Mouse (Mus musculus): ENCODE measurements around the gene Lamtor3. TPM values are rescaled to one million over a fixed set of nuclear protein-coding genes. Genes with fewer than 3 reads are reported as not detected.
"Not testable (repeated sequence)": the region's sequence is repeated elsewhere in the genome, so short reads cannot be mapped to it uniquely, and the experiment has no call there.

Gene Lamtor3
- polyA plus RNA-seq, 1 experiment from 2014 or later: 118 TPM

GRCm38 (mm10) chr3:137938608-137939007, 20.3 kb downstream of the Lamtor3 start:
- peak; percentile 63; the same call in 1 of the 2 replicates for ATAC-seq (ENCODE audit: insufficient read depth, low FRiP score)
- Histone ChIP-seq H3K9me3 (replicated peaks; ENCODE audit: control insufficient read depth, low read length) (no peaks in the 10 kb centered on the region), H3K27ac (ENCODE audit: low read length) (no peak overlapping the region), H3K4me1 (ENCODE audit: control insufficient read depth, insufficient read depth, low read length) (peaks cover 9% of the 10 kb centered on the region), H3K36me3 (ENCODE audit: control insufficient read depth, insufficient read depth, low read length) (no peaks in the 10 kb centered on the region), H3K4me2 (ENCODE audit: low read depth, low read length) (peak overlapping the region; percentile 40; the same call in 1 of the 2 replicates), H3K27me3 (ENCODE audit: control insufficient read depth, insufficient read depth, low read length) (no peaks in the 10 kb centered on the region), H3K4me3 (replicated peaks; ENCODE audit: low read length) (0 out of 2 replicates have a peak overlapping the region, but pooled peaks have one; percentile 6), H3K9ac (ENCODE audit: low read length) (no peak overlapping the region)
- 51% methylated on average over 6 of the region's 6 CpGs for WGBS

GRCm38 (mm10) chr3:137940757-137941156, 22.5 kb downstream of the Lamtor3 start:
- ATAC-seq (ENCODE audit: insufficient read depth, low FRiP score): peak; percentile 89
- 59% methylated on average over 4 of the region's 4 CpGs for WGBS
- H3K9me3 ChIP-seq (replicated peaks; ENCODE audit: control insufficient read depth, low read length): no peaks in the 10 kb centered on the region
- H3K4me1 ChIP-seq (ENCODE audit: control insufficient read depth, insufficient read depth, low read length): peaks cover 9% of the 10 kb centered on the region
- no peak overlapping the region for H3K9ac ChIP-seq (ENCODE audit: low read length)
- peak overlapping the region; percentile 70 for H3K27ac ChIP-seq (ENCODE audit: low read length)
- no peaks in the 10 kb centered on the region for H3K27me3 ChIP-seq (ENCODE audit: control insufficient read depth, insufficient read depth, low read length)
- H3K4me3 ChIP-seq (replicated peaks; ENCODE audit: low read length): no peak overlapping the region
- no peaks in the 10 kb centered on the region for H3K36me3 ChIP-seq (ENCODE audit: control insufficient read depth, insufficient read depth, low read length)
- no peak overlapping the region for H3K4me2 ChIP-seq (ENCODE audit: low read depth, low read length)

GRCm38 (mm10) chr3:137941555-137941954, 23.2 kb downstream of the Lamtor3 start:
- no peak overlapping the region for H3K27ac ChIP-seq (ENCODE audit: low read length)
- no peak for ATAC-seq (ENCODE audit: insufficient read depth, low FRiP score)

GRCm38 (mm10) chr3:137942098-137942622, 23.9 kb downstream of the Lamtor3 start:
- H3K4me1 ChIP-seq (ENCODE audit: control insufficient read depth, insufficient read depth, low read length): peaks cover 4% of the 10 kb centered on the region; the same call in 1 of the 2 replicates
- H3K9ac ChIP-seq (ENCODE audit: low read length): no peak overlapping the region
- H3K4me3 ChIP-seq (replicated peaks; ENCODE audit: low read length): no peak overlapping the region
- H3K36me3 ChIP-seq (ENCODE audit: control insufficient read depth, insufficient read depth, low read length): no peaks in the 10 kb centered on the region
- ATAC-seq (ENCODE audit: insufficient read depth, low FRiP score): no peak
- H3K27ac ChIP-seq (ENCODE audit: low read length): no peak overlapping the region
- no peaks in the 10 kb centered on the region for H3K9me3 ChIP-seq (replicated peaks; ENCODE audit: control insufficient read depth, low read length)
- H3K4me2 ChIP-seq (ENCODE audit: low read depth, low read length): no peak overlapping the region
- 85% methylated on average over 12 of the region's 12 CpGs for WGBS
- no peaks in the 10 kb centered on the region for H3K27me3 ChIP-seq (ENCODE audit: control insufficient read depth, insufficient read depth, low read length)

More at GRCm38 (mm10) chr3:137941555-137941954, 23.2 kb downstream of the Lamtor3 start:
- H3K9ac ChIP-seq (ENCODE audit: low read length): no peak overlapping the region
- no peaks in the 10 kb centered on the region for H3K9me3 ChIP-seq (replicated peaks; ENCODE audit: control insufficient read depth, low read length)
- H3K4me1 ChIP-seq (ENCODE audit: control insufficient read depth, insufficient read depth, low read length): peaks cover 6% of the 10 kb centered on the region; the same call in 1 of the 2 replicates
- no peaks in the 10 kb centered on the region for H3K36me3 ChIP-seq (ENCODE audit: control insufficient read depth, insufficient read depth, low read length)
- H3K27me3 ChIP-seq (ENCODE audit: control insufficient read depth, insufficient read depth, low read length): no peaks in the 10 kb centered on the region
- no peak overlapping the region for H3K4me2 ChIP-seq (ENCODE audit: low read depth, low read length)
- no peak overlapping the region for H3K4me3 ChIP-seq (replicated peaks; ENCODE audit: low read length)

- Histone ChIP-seq H3K4me2 (ENCODE audit: low read depth, low read length) (no peak overlapping the region), H3K4me1 (ENCODE audit: control insufficient read depth, insufficient read depth, low read length) (peaks cover 4% of the 10 kb centered on the region; the same call in 1 of the 2 replicates), H3K27ac (ENCODE audit: low read length) (no peak overlapping the region), H3K9ac (ENCODE audit: low read length) (no peak overlapping the region), H3K4me3 (replicated peaks; ENCODE audit: low read length) (no peak overlapping the region), H3K27me3 (ENCODE audit: control insufficient read depth, insufficient read depth, low read length) (no peaks in the 10 kb centered on the region), H3K36me3 (ENCODE audit: control insufficient read depth, insufficient read depth, low read length) (no peaks in the 10 kb centered on the region), H3K9me3 (replicated peaks; ENCODE audit: control insufficient read depth, low read length) (no peaks in the 10 kb centered on the region)
- 69% methylated on average over 6 of the region's 6 CpGs for WGBS
- ATAC-seq (ENCODE audit: insufficient read depth, low FRiP score): peak; percentile 43
Measured at GRCm38 (mm10) chr3:137943737-137944154, 25.4 kb downstream of the Lamtor3 start.

GRCm38 (mm10) chr3:137946827-137947226, 28.5 kb downstream of the Lamtor3 start:
- peaks cover 2% of the 10 kb centered on the region for H3K4me1 ChIP-seq (ENCODE audit: control insufficient read depth, insufficient read depth, low read length)
- H3K36me3 ChIP-seq (ENCODE audit: control insufficient read depth, insufficient read depth, low read length): no peaks in the 10 kb centered on the region
- H3K4me3 ChIP-seq (replicated peaks; ENCODE audit: low read length): no peak overlapping the region
- no peaks in the 10 kb centered on the region for H3K9me3 ChIP-seq (replicated peaks; ENCODE audit: control insufficient read depth, low read length)
- WGBS: 81% methylated on average over 3 of the region's 3 CpGs
- H3K27ac ChIP-seq (ENCODE audit: low read length): no peak overlapping the region
- H3K27me3 ChIP-seq (ENCODE audit: control insufficient read depth, insufficient read depth, low read length): no peaks in the 10 kb centered on the region
- no peak for ATAC-seq (ENCODE audit: insufficient read depth, low FRiP score)
- no peak overlapping the region for H3K4me2 ChIP-seq (ENCODE audit: low read depth, low read length)
- no peak overlapping the region for H3K9ac ChIP-seq (ENCODE audit: low read length)

GRCm38 (mm10) chr3:137947525-137947924, 29.2 kb downstream of the Lamtor3 start:
- Histone ChIP-seq H3K4me1 (ENCODE audit: control insufficient read depth, insufficient read depth, low read length) (peaks cover 8% of the 10 kb centered on the region), H3K27ac (ENCODE audit: low read length) (no peak overlapping the region), H3K4me3 (replicated peaks; ENCODE audit: low read length) (no peak overlapping the region), H3K9me3 (replicated peaks; ENCODE audit: control insufficient read depth, low read length) (no peaks in the 10 kb centered on the region), H3K4me2 (ENCODE audit: low read depth, low read length) (no peak overlapping the region), H3K36me3 (ENCODE audit: control insufficient read depth, insufficient read depth, low read length) (no peaks in the 10 kb centered on the region), H3K27me3 (ENCODE audit: control insufficient read depth, insufficient read depth, low read length) (no peaks in the 10 kb centered on the region), H3K9ac (ENCODE audit: low read length) (no peak overlapping the region)
- WGBS: 68% methylated on average over 4 of the region's 4 CpGs
- no peak for ATAC-seq (ENCODE audit: insufficient read depth, low FRiP score)

- Histone ChIP-seq H3K27me3 (ENCODE audit: control insufficient read depth, insufficient read depth, low read length) (no peaks in the 10 kb centered on the region), H3K4me3 (replicated peaks; ENCODE audit: low read length) (no peak overlapping the region), H3K9ac (ENCODE audit: low read length) (no peak overlapping the region), H3K4me1 (ENCODE audit: control insufficient read depth, insufficient read depth, low read length) (peaks cover 19% of the 10 kb centered on the region), H3K4me2 (ENCODE audit: low read depth, low read length) (no peak overlapping the region), H3K27ac (ENCODE audit: low read length) (no peak overlapping the region), H3K9me3 (replicated peaks; ENCODE audit: control insufficient read depth, low read length) (no peaks in the 10 kb centered on the region), H3K36me3 (ENCODE audit: control insufficient read depth, insufficient read depth, low read length) (no peaks in the 10 kb centered on the region)
- ATAC-seq (ENCODE audit: insufficient read depth, low FRiP score): no peak
- WGBS: 76% methylated on average over 10 of the region's 10 CpGs
Measured at GRCm38 (mm10) chr3:137950191-137950885, 32.0 kb downstream of the Lamtor3 start.

GRCm38 (mm10) chr3:137951302-137951701, 33.0 kb downstream of the Lamtor3 start:
- WGBS: 91% methylated on average over 3 of the region's 3 CpGs
- ATAC-seq (ENCODE audit: insufficient read depth, low FRiP score); H3K9ac ChIP-seq (ENCODE audit: low read length); H3K27me3 ChIP-seq (ENCODE audit: control insufficient read depth, insufficient read depth, low read length); H3K36me3 ChIP-seq (ENCODE audit: control insufficient read depth, insufficient read depth, low read length); H3K9me3 ChIP-seq (replicated peaks; ENCODE audit: control insufficient read depth, low read length); H3K4me3 ChIP-seq (replicated peaks; ENCODE audit: low read length); H3K27ac ChIP-seq (ENCODE audit: low read length); H3K4me2 ChIP-seq (ENCODE audit: low read depth, low read length): not testable (repeated sequence)
- peaks cover 26% of the 10 kb centered on the region for H3K4me1 ChIP-seq (ENCODE audit: control insufficient read depth, insufficient read depth, low read length)
